Mouse (Mus musculus): ENCODE measurements around the gene Srcin1.

The Srcin1 gene

GRCm38 (mm10) chr11:97468639-97469287 is 107.2 kb downstream of the Srcin1 start:
- peak; percentile 88 for DNase-seq (ENCODE audit: low read depth, low spot score)

- no peak for DNase-seq (ENCODE audit: low read depth, low spot score)
Measured at GRCm38 (mm10) chr11:97466444-97467160, 109.4 kb downstream of the Srcin1 start.

- no peak for DNase-seq (ENCODE audit: low read depth, low spot score)
Measured at GRCm38 (mm10) chr11:97465957-97466356, 110.0 kb downstream of the Srcin1 start.

GRCm38 (mm10) chr11:97463991-97464390 is 112.0 kb downstream of the Srcin1 start:
- no peak for DNase-seq (ENCODE audit: low read depth, low spot score)

- DNase-seq (ENCODE audit: low read depth, low spot score), result no peak
Measured at GRCm38 (mm10) chr11:97463166-97463565, 112.8 kb downstream of the Srcin1 start.

GRCm38 (mm10) chr11:97462538-97462937 is 113.4 kb downstream of the Srcin1 start:
- no peak for DNase-seq (ENCODE audit: low read depth, low spot score)

GRCm38 (mm10) chr11:97461307-97461820 is 114.6 kb downstream of the Srcin1 start:
- no peak for DNase-seq (ENCODE audit: low read depth, low spot score)

Measured in retina, postnatal 7 days (tissue).